Mouse (Mus musculus) erythroblast, adult 5-6 weeks (primary cell): ENCODE measurements around the gene Prpf38a. TPM values are rescaled to one million over a fixed set of nuclear protein-coding genes. Genes with fewer than 3 reads are reported as not detected.

Experiments
- total RNA-seq, 2 experiments: library from RNA; stranded (forward) in 1 of 2; stranded (reverse) in 1 of 2; fragments of 150-400 nt in 1 of 2; fragments of 200-764, 138-1000 nt in 1 of 2; gene quantifications; 2 replicates each; pipeline versions ENCODE4 v1.2.3 to v1.2.4; 2015 to 2017; ENCODE audit warnings: low replicate concordance in 2 of 2

Prpf38a gene
- total RNA-seq, 2 experiments from 2014 or later: 12.9 to 37.7 TPM

Other genes with a start within 250 kb of the Prpf38a start
- gene Shisal2a, start 196.0 kb downstream of the Prpf38a start, total RNA-seq (2015; ENCODE audit: low replicate concordance): not detected in 2 replicates
- not detected in 2 replicates for gene Shisal2a, start 196.0 kb downstream of the Prpf38a start, total RNA-seq (2017; ENCODE audit: low replicate concordance)
- not detected in 2 replicates for gene Gpx7, start 172.4 kb downstream of the Prpf38a start, total RNA-seq (2015; ENCODE audit: low replicate concordance)
- gene Gpx7, start 172.4 kb downstream of the Prpf38a start, total RNA-seq (2017; ENCODE audit: low replicate concordance): not detected in 2 replicates
- 11.1 and 13.1 TPM in 2 replicates for gene Tut4, start 119.9 kb downstream of the Prpf38a start, total RNA-seq (2015; ENCODE audit: low replicate concordance)
- gene Tut4, start 119.9 kb downstream of the Prpf38a start, total RNA-seq (2017; ENCODE audit: low replicate concordance): 8.4 and 18.3 TPM in 2 replicates
- gene Orc1, start 87 bp upstream of the Prpf38a start, total RNA-seq (2015; ENCODE audit: low replicate concordance): 9.8 and 11.3 TPM in 2 replicates
- 16.6 and 22.4 TPM in 2 replicates for gene Orc1, start 87 bp upstream of the Prpf38a start, total RNA-seq (2017; ENCODE audit: low replicate concordance)
- 2.7 and 13.0 TPM in 2 replicates for gene Cc2d1b, start 40.6 kb upstream of the Prpf38a start, total RNA-seq (2015; ENCODE audit: low replicate concordance)
- 8.3 and 8.8 TPM in 2 replicates for gene Cc2d1b, start 40.6 kb upstream of the Prpf38a start, total RNA-seq (2017; ENCODE audit: low replicate concordance)
- gene 3110021N24Rik, start 140.3 kb upstream of the Prpf38a start, total RNA-seq (2015; ENCODE audit: low replicate concordance): not detected in 2 replicates
- not detected in 2 replicates for gene 3110021N24Rik, start 140.3 kb upstream of the Prpf38a start, total RNA-seq (2017; ENCODE audit: low replicate concordance)
- 1.3 TPM in 1 of 2 replicates, not detected in the other for gene Zfyve9, start 201.5 kb upstream of the Prpf38a start, total RNA-seq (2015; ENCODE audit: low replicate concordance)
- gene Zfyve9, start 201.5 kb upstream of the Prpf38a start, total RNA-seq (2017; ENCODE audit: low replicate concordance): 1.7 and 1.8 TPM in 2 replicates